Mouse (Mus musculus): ENCODE results near the gene Ppard. TPM values are rescaled to one million over a fixed set of nuclear protein-coding genes. Genes with fewer than 3 reads are reported as not detected.
A peak's percentile ranks its signal among the peaks of the same experiment; 100 is the strongest.

Ppard gene
- polyA plus RNA-seq, 1 experiment from 2014 or later: 2.9 TPM

DNA sequence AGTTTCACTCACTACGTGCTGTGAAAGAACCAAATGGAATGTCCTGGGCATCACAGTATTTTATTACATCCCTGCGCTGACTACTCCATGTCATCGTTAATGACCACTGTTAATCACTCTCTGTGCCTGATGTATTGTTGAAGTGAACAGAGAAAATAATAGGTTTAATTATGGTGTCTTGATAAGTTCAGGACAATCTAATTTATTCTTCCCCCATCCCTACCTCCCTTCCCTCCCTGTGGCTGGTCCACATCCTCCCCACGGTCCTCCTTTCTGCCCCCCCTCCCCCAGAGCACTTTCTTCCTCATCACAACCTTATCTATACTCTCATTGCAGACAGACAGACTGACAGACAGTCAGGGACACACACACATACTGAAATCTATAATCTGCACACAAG is 22.3 kb downstream of the Ppard start:
- Histone ChIP-seq H3K9me3 (ENCODE audit: control insufficient read depth, low read length) (no peaks in the 10 kb centered on the region), H3K27ac (replicated peaks; ENCODE audit: low read depth, low read length) (no peak overlapping the region), H3K4me3 (ENCODE audit: low read depth, low read length) (no peak overlapping the region), H3K4me2 (ENCODE audit: low read depth, low read length) (no peak overlapping the region), H3K9ac (ENCODE audit: low read depth, low read length) (no peak overlapping the region), H3K27me3 (replicated peaks; ENCODE audit: control insufficient read depth, insufficient read depth, low read length) (no peaks in the 10 kb centered on the region), H3K4me1 (ENCODE audit: control insufficient read depth, insufficient read depth, low read length) (peaks cover 32% of the 10 kb centered on the region), H3K36me3 (ENCODE audit: control insufficient read depth, insufficient read depth, low read length) (0 out of 2 replicates have a peak, but pooled peaks cover 10% of the 10 kb centered on the region)
- 56% methylated on average over 4 of the region's 4 CpGs for WGBS
- no peak for ATAC-seq (ENCODE audit: low read depth)
- no peak for DNase-seq (ENCODE audit: low spot score)

DNA sequence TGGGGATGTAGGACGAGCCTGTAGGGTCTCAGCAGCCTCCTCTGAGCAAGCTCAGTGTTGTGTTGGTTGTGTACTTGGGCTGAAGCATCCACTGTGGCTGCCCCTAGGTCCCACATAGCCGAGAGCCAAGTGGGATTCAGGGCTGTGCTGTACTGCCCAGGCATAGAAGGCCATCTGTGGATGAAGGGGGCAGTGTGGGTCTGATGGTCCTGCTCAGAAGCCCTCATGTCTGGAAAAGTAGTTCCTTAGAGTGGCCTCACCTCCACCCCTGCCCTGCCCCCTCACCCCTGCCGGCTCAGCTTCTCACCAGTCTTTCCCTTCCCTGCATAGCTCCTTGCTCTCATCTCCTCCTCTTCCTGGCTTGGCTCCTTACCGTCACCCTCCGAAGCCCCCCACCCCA is 23.2 kb downstream of the Ppard start:
- Histone ChIP-seq H3K9me3 (ENCODE audit: control insufficient read depth, low read length) (no peaks in the 10 kb centered on the region), H3K27ac (replicated peaks; ENCODE audit: low read depth, low read length) (peak overlapping the region; percentile 70), H3K4me1 (ENCODE audit: control insufficient read depth, insufficient read depth, low read length) (peaks cover 32% of the 10 kb centered on the region), H3K9ac (ENCODE audit: low read depth, low read length) (0 out of 2 replicates have a peak overlapping the region, but pooled peaks have one; percentile 25), H3K27me3 (replicated peaks; ENCODE audit: control insufficient read depth, insufficient read depth, low read length) (no peaks in the 10 kb centered on the region), H3K4me2 (ENCODE audit: low read depth, low read length) (0 out of 2 replicates have a peak overlapping the region, but pooled peaks have one; percentile 3), H3K4me3 (ENCODE audit: low read depth, low read length) (no peak overlapping the region), H3K36me3 (ENCODE audit: control insufficient read depth, insufficient read depth, low read length) (0 out of 2 replicates have a peak, but pooled peaks cover 8% of the 10 kb centered on the region)
- ATAC-seq (ENCODE audit: low read depth): no peak
- no peak for DNase-seq (ENCODE audit: low spot score)
- WGBS: 28% methylated on average over 5 of the region's 5 CpGs

DNA sequence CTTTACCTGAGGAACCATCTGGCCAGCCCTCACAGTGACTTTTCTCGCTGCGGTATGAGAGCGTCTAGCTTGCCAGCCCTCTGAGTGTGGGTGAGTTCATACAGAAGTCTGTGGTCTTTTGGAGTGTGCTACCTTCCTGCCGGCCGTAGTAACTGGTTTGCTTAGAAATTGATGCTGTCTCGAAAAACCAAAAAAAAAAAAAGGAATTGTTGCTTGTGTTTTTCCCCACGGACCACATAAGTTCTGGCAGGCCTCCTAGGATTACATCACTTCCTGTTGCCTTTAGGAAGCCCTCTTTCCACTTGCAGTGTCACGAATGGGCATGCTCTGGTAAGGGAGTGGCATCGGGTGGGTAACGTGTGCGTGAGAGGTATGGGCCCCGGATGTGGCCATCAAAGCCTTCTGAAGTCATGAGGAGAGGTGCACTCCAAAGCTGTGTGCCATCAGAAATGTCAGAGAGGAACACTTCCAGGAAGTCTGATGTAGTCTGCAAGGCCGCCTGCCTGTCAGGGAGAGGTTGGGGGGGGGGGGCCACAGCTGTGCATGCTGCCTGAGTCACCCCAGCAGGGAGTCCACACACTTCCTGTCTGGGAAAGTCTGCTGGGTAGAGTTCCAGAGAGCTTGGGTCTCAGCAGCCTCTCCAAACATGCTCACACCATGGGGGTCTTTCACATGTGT is 24.3 kb downstream of the Ppard start:
- Histone ChIP-seq H3K9me3 (ENCODE audit: control insufficient read depth, low read length) (no peaks in the 10 kb centered on the region), H3K27ac (replicated peaks; ENCODE audit: low read depth, low read length) (peak overlapping the region; percentile 70), H3K9ac (ENCODE audit: low read depth, low read length) (0 out of 2 replicates have a peak overlapping the region, but pooled peaks have one; percentile 25), H3K36me3 (ENCODE audit: control insufficient read depth, insufficient read depth, low read length) (0 out of 2 replicates have a peak, but pooled peaks cover 7% of the 10 kb centered on the region), H3K4me2 (ENCODE audit: low read depth, low read length) (no peak overlapping the region), H3K4me1 (ENCODE audit: control insufficient read depth, insufficient read depth, low read length) (peaks cover 32% of the 10 kb centered on the region), H3K27me3 (replicated peaks; ENCODE audit: control insufficient read depth, insufficient read depth, low read length) (no peaks in the 10 kb centered on the region), H3K4me3 (ENCODE audit: low read depth, low read length) (no peak overlapping the region)
- ATAC-seq (ENCODE audit: low read depth): peak; percentile 63; the same call in 1 of the 2 replicates
- peak; percentile 75 for DNase-seq (ENCODE audit: low spot score)
- WGBS: 40% methylated on average over 13 of the region's 13 CpGs

DNA sequence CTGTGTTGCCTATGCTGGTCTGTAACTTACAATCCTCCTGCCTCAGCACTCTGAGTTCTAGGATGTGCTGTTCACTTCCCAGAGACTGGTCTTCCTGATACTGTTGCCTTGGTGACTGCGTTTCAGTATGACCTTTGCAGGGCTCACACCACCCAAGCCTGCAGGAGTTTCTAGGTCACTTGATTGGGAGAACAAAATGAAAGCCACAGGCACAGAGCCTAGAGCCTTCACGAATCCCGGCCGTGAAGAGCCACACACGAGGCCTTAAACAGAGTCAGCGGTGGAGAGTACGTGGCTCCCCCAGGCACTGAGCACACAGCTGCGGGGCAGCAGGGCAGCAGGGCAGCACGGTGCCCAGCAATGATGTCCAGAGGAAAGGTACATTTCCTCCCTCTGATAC is 25.8 kb downstream of the Ppard start:
- no peaks in the 10 kb centered on the region for H3K9me3 ChIP-seq (ENCODE audit: control insufficient read depth, low read length)
- H3K27ac ChIP-seq (replicated peaks; ENCODE audit: low read depth, low read length): no peak overlapping the region
- ATAC-seq (ENCODE audit: low read depth) (no peak), DNase-seq (ENCODE audit: low spot score) (no peak)
- no peaks in the 10 kb centered on the region for H3K27me3 ChIP-seq (replicated peaks; ENCODE audit: control insufficient read depth, insufficient read depth, low read length)
- no peak overlapping the region for H3K4me2 ChIP-seq (ENCODE audit: low read depth, low read length)
- 90% methylated on average over 9 of the region's 9 CpGs for WGBS
- H3K4me1 ChIP-seq (ENCODE audit: control insufficient read depth, insufficient read depth, low read length): peaks cover 32% of the 10 kb centered on the region
- H3K36me3 ChIP-seq (ENCODE audit: control insufficient read depth, insufficient read depth, low read length): no peaks in the 10 kb centered on the region
- H3K9ac ChIP-seq (ENCODE audit: low read depth, low read length): no peak overlapping the region
- no peak overlapping the region for H3K4me3 ChIP-seq (ENCODE audit: low read depth, low read length)

DNA sequence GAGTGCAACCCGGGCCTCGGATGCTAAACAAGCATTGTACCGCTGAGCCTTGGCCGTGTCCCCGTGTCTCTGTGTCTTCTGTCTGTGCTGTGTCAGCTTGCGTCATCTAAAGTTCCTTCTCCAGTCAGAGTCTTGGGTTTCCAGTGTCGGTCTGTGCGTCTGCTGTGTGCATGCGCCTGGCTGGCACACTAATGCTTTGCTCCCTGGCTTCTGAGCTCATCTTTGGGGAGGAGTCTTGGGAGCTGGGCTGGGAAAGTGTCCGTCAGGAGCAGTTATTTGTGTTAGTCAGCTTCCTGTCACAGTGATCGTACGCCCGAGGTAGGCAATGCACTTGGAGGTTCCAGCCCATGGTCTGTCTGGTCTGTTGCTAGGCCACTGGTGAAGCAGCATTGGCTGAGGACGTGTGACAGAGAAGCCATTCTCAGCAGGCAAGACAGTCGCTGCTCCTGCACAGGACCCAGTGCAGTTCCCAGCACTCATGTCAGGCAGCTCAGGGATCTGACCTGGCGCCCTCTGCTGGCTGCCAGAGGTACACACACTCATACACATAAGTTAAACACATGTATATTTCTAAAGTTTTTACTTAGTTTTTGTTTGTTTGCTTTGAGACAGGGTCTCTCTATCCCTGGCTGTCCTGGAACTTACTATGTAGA is 27.5 kb downstream of the Ppard start:
- DNase-seq (ENCODE audit: low spot score) (no peak), ATAC-seq (ENCODE audit: low read depth) (no peak)
- Histone ChIP-seq H3K9me3 (ENCODE audit: control insufficient read depth, low read length) (no peaks in the 10 kb centered on the region), H3K9ac (ENCODE audit: low read depth, low read length) (no peak overlapping the region), H3K4me3 (ENCODE audit: low read depth, low read length) (no peak overlapping the region), H3K4me2 (ENCODE audit: low read depth, low read length) (no peak overlapping the region), H3K4me1 (ENCODE audit: control insufficient read depth, insufficient read depth, low read length) (peaks cover 28% of the 10 kb centered on the region), H3K27ac (replicated peaks; ENCODE audit: low read depth, low read length) (no peak overlapping the region), H3K36me3 (ENCODE audit: control insufficient read depth, insufficient read depth, low read length) (no peaks in the 10 kb centered on the region), H3K27me3 (replicated peaks; ENCODE audit: control insufficient read depth, insufficient read depth, low read length) (no peaks in the 10 kb centered on the region)
- 84% methylated on average over 16 of the region's 16 CpGs for WGBS

DNA sequence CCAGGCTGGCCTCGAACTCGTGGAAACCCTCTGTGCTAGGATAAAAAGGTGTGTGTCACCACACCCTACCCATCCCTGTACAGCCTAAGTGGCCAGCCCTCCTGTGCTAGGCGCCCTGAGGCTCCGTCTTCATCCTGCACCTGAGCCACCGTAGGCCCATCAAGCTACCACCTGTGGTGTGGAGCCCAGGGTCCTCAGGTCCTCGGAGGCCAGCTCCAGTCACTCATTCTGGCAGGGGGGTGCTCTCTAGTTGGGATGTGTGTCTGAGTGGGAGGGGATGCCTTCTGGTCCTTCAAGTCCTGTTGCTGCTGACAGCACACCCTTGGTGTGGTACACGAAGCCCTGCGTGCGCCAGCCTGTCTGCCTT is 28.0 kb downstream of the Ppard start:
- no peak overlapping the region for H3K9ac ChIP-seq (ENCODE audit: low read depth, low read length)
- H3K9me3 ChIP-seq (ENCODE audit: control insufficient read depth, low read length): no peaks in the 10 kb centered on the region
- DNase-seq (ENCODE audit: low spot score) (no peak), ATAC-seq (ENCODE audit: low read depth) (no peak)
- H3K36me3 ChIP-seq (ENCODE audit: control insufficient read depth, insufficient read depth, low read length): no peaks in the 10 kb centered on the region
- no peak overlapping the region for H3K27ac ChIP-seq (replicated peaks; ENCODE audit: low read depth, low read length)
- no peaks in the 10 kb centered on the region for H3K27me3 ChIP-seq (replicated peaks; ENCODE audit: control insufficient read depth, insufficient read depth, low read length)
- WGBS: 83% methylated on average over 9 of the region's 9 CpGs
- H3K4me1 ChIP-seq (ENCODE audit: control insufficient read depth, insufficient read depth, low read length): peaks cover 23% of the 10 kb centered on the region
- no peak overlapping the region for H3K4me3 ChIP-seq (ENCODE audit: low read depth, low read length)
- no peak overlapping the region for H3K4me2 ChIP-seq (ENCODE audit: low read depth, low read length)

DNA sequence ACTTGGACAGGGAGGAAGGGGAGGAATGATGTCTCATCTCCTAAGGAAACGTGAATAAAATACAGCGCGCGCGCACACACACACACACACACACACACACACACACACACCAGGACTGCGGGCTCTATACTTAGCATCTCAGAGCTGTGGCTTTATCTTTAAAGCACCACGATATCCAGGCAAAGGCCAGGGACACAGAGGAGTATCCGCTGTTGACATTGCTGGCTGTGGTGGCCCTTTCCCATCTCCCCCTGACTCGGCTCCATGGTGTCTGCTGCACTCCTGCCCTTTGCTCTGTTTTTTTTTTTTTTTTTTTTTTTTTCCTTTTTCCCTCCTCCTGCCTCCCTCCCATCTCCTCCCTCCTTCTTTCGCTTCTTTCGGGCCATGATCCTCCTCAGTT is 29.3 kb downstream of the Ppard start:
- Histone ChIP-seq H3K4me2 (ENCODE audit: low read depth, low read length) (no peak overlapping the region), H3K36me3 (ENCODE audit: control insufficient read depth, insufficient read depth, low read length) (no peaks in the 10 kb centered on the region), H3K27ac (replicated peaks; ENCODE audit: low read depth, low read length) (no peak overlapping the region), H3K4me1 (ENCODE audit: control insufficient read depth, insufficient read depth, low read length) (peaks cover 10% of the 10 kb centered on the region; the same call in 1 of the 2 replicates), H3K9me3 (ENCODE audit: control insufficient read depth, low read length) (no peaks in the 10 kb centered on the region), H3K4me3 (ENCODE audit: low read depth, low read length) (no peak overlapping the region), H3K9ac (ENCODE audit: low read depth, low read length) (no peak overlapping the region), H3K27me3 (replicated peaks; ENCODE audit: control insufficient read depth, insufficient read depth, low read length) (no peaks in the 10 kb centered on the region)
- ATAC-seq (ENCODE audit: low read depth) (no peak), DNase-seq (ENCODE audit: low spot score) (no peak)
- 71% methylated on average over 10 of the region's 11 CpGs for WGBS

DNA sequence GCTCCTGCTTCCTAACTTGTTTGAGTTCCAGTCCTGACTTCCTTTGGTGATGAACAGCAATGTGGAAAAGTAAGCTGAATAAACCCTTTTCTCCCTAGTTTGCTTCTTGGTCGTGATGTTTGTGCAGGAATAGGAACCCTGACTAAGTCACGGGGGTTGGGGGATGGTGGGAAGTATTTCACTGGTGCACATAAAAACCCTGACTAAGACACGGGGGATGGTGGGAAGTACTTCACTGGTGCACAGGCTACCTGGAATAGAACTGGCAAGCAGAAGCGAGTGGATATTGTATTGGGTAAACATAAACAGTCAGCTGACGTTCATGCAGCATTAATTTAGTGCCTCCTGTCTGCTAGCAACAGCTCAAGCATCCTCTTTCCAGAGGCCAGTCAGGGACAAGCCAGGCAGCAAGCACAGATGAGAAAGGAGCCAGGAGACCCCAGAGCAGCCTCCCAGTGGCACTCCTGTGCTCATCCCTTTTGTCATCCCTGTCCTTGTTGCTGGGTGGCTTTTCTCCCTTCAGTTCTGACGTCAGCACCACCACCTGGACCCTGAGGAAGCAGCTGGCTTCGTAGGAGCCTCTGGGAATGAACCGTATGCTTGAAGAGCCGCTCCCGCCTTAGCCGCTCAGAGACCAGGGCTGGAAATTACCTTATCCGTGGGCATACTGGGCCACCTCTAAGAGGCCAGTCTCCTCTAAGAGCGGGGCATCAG is 30.8 kb downstream of the Ppard start:
- no peaks in the 10 kb centered on the region for H3K36me3 ChIP-seq (ENCODE audit: control insufficient read depth, insufficient read depth, low read length)
- H3K4me3 ChIP-seq (ENCODE audit: low read depth, low read length): no peak overlapping the region
- ATAC-seq (ENCODE audit: low read depth) (no peak), DNase-seq (ENCODE audit: low spot score) (no peak)
- H3K9me3 ChIP-seq (ENCODE audit: control insufficient read depth, low read length): no peaks in the 10 kb centered on the region
- H3K27me3 ChIP-seq (replicated peaks; ENCODE audit: control insufficient read depth, insufficient read depth, low read length): no peaks in the 10 kb centered on the region
- H3K4me1 ChIP-seq (ENCODE audit: control insufficient read depth, insufficient read depth, low read length): no peaks in the 10 kb centered on the region
- H3K27ac ChIP-seq (replicated peaks; ENCODE audit: low read depth, low read length): no peak overlapping the region
- 74% methylated on average over 13 of the region's 13 CpGs for WGBS
- H3K4me2 ChIP-seq (ENCODE audit: low read depth, low read length): no peak overlapping the region
- no peak overlapping the region for H3K9ac ChIP-seq (ENCODE audit: low read depth, low read length)

Data from embryonic facial prominence, embryonic 14.5 days (tissue).